Mouse (Mus musculus): ENCODE data around the gene Uvrag.
"Not testable (repeated sequence)": the region's sequence is repeated elsewhere in the genome, so short reads cannot be mapped to it uniquely, and the experiment has no call there.

The Uvrag gene

DNA sequence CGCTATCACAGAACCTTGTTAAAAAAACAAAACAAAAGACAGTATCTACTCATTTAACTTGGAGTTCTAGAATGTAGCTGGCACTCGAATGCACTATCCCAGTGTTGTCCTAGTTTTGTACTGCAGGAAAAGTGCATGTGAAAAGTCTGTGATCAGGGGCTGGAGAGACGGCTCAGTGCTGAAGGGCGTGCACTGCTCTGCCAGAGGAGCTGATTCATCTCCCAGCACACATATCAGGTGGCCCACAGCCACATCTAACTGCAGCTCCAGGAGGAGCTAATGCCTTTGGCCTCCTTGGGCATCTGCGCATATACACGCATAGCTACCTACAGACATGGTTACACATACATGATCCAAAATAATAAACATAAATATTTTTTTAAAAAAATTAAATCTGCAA is 159.5 kb downstream of the Uvrag start:
- no peak for DNase-seq (ENCODE audit: low read depth, low spot score)

DNA sequence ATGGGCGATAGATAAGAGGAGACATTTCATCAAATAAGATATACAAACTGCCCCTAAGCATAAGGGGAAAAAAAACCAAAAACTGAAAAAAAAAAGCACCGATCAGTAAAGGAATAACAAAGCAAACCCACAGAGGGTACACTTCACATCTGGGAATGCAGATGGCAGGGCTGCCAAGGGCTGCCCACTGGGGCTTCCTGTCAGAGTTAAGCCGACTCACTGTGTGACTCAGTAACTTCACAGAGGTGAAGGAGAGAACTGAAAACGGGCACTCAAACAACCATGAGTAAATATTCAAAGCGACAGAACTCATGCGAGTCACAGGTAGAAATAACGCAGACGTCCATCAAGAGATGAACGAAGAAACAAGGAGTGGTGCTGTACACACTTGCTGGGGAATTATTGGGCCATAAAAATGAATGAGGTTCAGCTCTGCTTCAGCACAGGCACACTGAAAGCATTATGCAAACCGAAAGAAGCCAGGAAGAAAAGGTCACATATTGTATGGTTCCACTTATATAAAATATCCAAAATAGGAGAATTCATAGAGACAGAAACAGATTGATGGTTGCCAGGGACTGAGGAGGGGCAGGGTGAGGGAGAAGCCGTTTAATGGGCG is 164.0 kb downstream of the Uvrag start:
- no peak for DNase-seq (ENCODE audit: low read depth, low spot score)

GRCm38 (mm10) chr7:98974590-98974989 is 166.4 kb downstream of the Uvrag start:
- DNase-seq (ENCODE audit: low read depth, low spot score) = no peak

DNA sequence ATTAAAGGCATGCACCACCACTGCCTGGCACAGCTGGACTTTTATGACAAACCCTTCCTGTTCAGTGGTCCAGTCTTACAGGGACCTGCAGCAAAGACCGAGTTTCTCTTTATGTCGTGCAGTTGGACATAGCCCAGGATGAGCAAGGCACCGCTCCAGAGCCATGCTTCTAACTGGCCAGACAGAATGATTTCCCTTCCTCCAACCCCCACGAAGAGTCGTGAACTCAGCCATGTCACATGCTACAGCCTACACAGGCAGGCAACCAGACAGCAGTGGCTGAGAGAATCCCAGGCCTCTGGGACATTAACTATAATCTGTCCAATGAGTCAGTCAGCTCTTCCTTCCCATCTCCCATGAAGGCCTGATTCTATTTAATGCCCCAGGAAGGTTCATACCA is 170.2 kb downstream of the Uvrag start:
- no peak for DNase-seq (ENCODE audit: low read depth, low spot score)

DNA sequence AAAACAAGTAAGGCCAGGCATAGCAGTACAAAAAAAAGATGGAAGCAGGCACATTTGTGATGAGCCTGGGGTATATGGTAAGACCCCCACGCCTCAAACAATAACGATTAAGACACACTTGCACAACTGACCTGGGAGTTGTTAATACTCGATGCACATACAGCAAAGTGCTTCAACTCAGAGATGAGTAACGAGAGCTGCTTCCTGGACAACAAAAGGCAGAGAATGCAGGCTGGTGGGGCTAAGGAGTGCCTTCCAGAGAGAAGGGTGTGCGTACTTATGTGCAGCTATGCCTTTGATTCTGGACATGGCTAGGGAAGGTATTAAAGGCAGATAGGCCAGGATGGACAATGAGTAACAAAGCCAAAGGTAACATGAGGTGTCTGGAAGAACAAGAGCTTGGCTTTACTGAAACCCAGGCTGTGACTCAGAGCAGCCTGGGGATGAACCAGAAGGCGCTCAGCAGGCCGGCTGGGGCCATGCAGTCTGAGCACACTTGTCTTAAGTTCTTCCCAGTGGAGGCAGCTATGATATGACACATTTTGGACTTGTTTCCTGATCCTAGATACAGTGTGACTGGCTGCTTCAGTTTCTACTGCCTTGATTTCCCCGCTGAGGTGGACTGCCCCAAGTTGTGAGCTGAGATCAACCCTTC is 172.1 kb downstream of the Uvrag start:
- DNase-seq (ENCODE audit: low read depth, low spot score) = no peak

DNA sequence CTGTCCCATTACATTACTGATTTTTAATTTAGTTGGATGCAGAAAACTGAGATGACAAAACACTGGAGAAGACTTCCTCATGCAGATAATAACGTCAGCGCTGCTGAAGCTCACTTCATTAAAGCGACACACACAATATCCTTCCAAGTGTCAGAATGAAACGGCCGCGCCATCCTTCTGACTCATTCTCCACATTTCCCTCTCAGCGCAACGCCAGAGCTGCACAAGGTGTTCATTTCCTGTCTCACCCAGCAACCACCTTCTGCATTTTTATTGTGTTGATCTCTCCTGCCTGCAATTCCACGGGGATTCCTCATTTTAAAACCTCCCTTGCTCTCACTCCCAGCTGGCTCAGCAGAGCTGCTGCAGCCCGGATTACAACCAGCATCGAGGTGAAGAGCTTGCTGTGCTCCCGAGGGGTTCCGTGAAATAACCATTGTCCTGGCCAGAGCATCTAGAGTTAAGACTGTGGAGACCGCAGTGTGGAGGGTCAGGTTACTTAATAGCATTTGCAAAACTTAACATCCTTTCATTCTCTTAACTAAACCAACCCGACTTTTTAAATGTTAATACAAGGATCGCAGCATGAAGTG is 172.8 kb downstream of the Uvrag start:
- no peak for DNase-seq (ENCODE audit: low read depth, low spot score)

DNA sequence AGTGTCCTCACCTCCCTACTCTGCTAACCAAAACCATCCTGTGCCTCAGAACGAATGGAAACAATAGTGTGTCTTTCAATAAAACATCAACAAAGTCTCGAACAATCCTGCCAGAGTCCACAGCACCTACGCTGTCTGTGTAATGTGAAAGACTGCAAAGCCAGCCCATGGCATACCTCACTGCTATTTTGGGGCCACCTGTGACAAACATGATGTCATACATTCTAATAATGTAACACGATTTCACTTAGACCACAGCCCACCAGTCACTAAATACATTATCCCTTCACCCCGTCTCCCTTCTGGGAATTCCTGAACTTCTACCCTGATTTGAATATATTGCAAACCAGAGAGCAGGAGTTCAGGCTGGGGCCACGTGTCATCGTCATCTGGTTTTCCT is 173.3 kb downstream of the Uvrag start:
- DNase-seq (ENCODE audit: low read depth, low spot score) = no peak

DNA sequence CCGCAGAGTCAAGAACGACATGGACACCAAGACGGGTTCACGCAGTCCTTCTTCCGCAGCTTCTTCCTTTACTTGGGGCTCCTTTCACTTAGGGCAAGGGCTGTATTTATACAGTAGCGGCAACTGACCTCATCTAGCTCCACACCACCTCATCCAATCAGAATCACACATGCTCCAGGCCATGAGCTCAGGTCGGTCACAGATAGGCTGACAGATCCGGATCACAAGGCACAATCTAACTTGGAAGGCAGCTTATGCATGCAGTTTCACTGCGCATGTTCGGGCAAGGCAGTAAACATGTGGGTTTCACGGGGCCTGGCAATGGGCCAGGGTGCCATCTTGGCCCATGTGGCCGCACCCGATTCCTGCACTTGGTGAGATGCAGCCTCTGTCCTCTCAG is 177.4 kb downstream of the Uvrag start:
- not testable (repeated sequence) for DNase-seq (ENCODE audit: low read depth, low spot score)

DNA sequence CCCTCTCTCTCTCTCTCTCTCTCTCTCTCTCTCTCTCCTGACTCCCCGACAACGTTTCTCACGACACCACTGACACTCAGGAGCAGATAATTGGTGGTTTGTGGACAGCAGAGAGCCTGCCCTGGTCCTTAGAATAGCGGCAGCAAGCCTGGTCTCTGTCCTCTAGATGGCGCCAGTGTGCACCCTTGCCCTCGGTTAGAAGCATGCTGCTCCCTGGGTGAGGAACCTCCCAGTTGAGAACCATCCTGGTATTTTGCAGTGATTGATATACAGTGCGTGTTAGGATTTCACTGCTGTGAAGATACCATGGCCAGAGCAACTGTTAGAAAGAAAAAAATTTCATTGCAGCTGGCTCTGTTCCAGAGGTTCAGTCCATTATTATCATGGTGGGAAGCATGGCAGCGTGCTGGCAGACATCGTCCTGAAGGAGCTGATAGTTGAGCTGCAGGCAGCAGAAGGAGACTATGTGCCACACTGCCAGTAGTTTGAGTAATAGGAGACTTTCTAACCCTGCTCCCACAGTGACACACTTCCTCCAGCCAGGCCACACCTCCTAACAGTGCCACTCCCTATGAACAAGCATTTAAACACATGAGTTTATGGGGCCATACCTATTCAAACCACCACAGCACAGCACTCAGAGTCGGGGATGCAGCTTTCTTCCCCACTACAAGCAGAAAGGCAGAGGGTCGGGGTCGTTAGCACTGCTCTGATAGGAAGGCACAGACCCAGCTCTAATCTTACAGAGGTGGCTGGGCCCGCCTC is 178.2 kb downstream of the Uvrag start:
- DNase-seq (ENCODE audit: low read depth, low spot score) = peak; percentile 62

DNA sequence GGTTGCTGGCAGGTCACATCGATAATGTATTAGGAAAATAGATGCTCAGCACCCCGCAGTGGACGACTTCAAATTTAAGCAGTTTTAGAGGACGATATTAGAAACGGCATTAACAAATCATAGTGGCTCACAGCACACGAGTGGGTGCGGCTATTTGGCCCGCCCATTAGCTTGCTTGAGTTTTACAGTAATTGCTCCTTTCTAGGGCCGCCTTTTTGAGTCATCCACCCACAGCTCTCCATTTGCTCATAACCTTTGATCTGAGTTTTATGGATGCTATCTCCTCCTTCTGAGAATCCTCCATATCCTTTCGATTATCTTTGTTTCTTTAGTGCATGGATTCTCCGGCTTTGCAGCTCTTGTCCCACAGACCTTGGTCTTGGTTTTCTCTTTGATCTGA is 178.9 kb downstream of the Uvrag start:
- DNase-seq (ENCODE audit: low read depth, low spot score) = peak; percentile 17

GRCm38 (mm10) chr7:98960274-98960673 is 180.7 kb downstream of the Uvrag start:
- DNase-seq (ENCODE audit: low read depth, low spot score) = no peak

DNA sequence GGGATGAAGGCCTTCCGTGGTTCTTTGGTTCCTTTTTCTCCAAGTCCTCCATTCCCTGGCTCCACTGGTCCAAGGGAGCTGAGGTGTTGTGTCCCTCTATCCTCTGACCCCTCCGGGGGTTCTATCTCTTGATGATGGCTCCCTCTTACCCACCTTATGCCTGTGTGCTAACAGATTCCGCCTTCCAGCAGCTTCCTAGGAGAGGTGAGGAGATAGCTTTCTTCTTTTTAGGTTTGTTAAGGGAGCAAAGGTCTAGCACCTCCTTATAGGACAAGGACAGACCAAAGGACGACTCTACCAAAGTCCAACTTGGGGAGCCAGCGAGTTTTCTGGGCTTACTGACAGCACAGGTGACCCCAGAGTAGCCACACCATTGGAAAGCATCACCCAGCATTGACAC is 181.7 kb downstream of the Uvrag start:
- no peak for DNase-seq (ENCODE audit: low read depth, low spot score)

DNA sequence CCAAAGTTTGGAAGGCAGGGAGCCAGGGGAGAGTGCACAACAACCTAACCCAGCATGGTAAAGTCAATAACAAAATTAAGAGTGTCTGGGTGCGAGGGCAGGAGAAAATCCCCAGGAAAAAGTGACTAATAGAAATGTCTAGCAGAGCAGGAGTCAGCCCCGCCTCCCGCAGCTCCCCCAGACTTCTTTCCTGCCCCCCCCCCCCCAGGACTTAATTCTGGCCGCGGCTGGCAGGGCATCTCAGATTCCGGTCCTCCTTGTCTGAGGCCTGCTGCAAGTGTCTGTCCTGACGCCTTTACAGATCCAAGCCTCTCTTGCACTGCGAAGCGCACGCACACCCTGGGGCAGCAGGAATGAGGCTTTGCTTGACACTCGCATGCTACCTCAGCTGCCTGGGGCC is 182.8 kb downstream of the Uvrag start:
- no peak for DNase-seq (ENCODE audit: low read depth, low spot score)

- no peak for DNase-seq (ENCODE audit: low read depth, low spot score)
Measured at GRCm38 (mm10) chr7:98957111-98957741, 183.7 kb downstream of the Uvrag start.

GRCm38 (mm10) chr7:98956609-98957008 is 184.3 kb downstream of the Uvrag start:
- no peak for DNase-seq (ENCODE audit: low read depth, low spot score)

DNA sequence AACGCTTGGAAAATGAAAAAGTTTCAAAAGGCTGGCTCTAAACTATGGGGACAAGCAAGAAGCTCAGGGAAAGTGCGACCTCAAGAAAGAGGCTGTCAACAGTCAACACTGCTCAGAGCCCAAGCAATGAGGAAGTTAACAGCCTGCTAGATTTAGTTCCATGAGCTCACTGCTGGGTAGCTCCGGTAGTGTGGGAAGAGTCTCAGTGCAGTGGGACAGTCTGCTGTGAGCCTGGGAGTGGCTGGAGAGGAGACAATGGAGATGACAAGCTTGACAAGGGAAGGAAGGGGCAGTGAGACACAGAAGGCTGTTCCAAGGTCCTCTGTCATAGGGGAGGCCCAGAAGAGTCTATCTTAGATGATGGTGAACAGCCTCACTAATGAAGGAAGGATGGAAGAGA is 187.3 kb downstream of the Uvrag start:
- no peak for DNase-seq (ENCODE audit: low read depth, low spot score)

DNA sequence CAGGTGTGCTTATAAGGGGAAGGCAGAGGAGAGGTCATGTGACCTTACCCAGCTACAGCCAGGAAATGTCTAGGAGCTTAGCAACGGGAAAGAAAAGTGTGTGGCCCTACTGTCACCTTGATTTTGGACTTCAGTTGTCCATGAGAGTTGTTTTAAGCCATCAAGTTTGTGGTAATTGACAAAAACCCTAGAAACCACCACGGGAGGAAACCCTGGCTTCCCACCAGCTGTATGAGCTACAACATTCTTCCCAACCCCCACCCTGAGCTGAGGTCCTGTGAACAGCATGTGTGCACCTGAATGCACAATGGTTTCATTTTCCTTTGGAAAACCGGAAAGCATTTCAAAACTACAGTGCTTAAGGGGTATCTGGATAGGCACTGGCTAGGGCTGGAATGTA is 196.0 kb downstream of the Uvrag start:
- no peak for DNase-seq (ENCODE audit: low read depth, low spot score)

DNA sequence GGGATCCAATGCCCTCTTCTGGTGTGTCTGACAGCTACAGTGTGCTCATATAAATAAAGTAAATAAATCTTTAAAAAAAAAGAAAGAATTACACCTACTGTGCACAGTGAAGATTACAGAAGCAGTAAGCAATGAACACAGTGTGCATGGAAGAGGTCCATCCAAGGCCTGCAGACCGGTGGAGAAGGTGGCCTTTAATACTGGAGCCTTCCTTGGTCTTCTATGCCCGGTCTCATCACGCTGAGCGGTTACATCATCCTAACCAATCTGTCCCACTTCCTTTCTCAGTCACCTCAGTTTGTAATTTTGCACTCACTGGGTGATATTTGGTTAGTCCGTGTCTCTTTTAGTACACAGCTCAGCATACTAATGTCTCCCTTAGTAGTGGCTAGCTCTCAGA is 197.3 kb downstream of the Uvrag start:
- no peak for DNase-seq (ENCODE audit: low read depth, low spot score)

DNA sequence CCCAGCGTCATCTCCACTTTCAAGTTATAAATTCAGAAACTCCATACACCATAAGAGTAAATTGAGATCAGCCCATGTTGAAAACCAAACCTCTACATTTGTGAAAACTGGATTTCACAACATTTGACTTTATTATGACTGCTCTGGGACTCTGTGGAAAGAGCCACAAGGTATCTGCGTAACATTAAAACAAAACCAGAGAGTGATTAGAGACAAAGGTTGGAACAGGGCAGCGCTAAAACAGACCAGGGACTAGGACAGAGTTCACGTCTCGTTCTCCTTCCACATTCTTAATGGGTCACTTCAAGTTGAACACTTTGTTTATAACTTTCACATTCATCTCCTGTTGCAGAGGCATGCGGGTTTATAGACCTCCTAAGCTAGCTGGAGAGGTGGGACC is 198.2 kb downstream of the Uvrag start:
- DNase-seq (ENCODE audit: low read depth, low spot score) = no peak

DNA sequence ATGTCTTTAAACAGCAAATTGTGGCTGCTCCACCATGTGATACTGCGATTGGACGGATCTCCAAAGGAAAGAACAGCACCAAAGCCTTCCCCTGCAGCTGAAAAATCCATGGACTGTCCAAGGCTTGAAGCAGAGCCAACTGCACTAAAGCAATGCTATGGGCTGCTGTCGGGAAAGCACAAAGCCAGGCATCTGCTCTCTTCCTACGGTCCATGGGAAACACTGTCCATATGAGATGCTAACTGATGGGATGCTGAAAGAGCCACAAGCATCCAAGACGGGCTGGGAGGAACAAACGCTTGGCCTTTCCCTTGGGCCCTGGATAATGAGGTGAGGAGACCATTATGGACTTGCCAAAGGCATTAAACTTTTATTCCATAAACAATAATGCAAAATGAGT is 201.7 kb downstream of the Uvrag start:
- DNase-seq (ENCODE audit: low read depth, low spot score) = no peak

- no peak for DNase-seq (ENCODE audit: low read depth, low spot score)
Measured at GRCm38 (mm10) chr7:98938621-98939020, 202.3 kb downstream of the Uvrag start.
